Mouse (Mus musculus): ENCODE measurements around the gene 9530002B09Rik.

Gene 9530002B09Rik

DNA sequence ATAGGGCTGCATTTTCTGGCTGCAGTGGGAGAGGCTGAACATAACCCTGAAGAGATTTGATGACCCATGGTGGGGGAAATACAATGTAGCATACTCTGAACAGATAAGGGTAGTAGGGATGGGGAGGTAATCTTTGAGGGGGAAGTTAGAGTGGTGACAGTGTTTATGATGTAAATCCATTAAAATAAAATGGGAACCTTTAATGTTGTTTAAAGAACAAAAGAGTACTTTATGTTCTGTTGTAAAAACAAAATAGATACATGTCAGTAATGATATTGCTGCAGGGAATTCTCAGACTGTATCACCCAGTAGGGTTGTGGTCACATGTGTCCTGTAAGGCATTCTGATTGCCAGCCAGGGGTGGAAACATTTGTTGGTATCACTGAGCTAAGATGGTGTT is at the start of gene 9530002B09Rik:
Gene 9530002B09Rik (plus strand): TSS at position 301 of the 400 bp plus-strand sequence.
- DNase-seq (ENCODE audit: low spot score) = no peak

Data from MN1 (cell line).